Mouse (Mus musculus) kidney, adult 10 weeks (tissue): ENCODE data around the gene Mrgprb3. TPM values are rescaled to one million over a fixed set of nuclear protein-coding genes. Genes with fewer than 3 reads are reported as not detected.

Experiments
- polyA plus RNA-seq: library from polyadenylated mRNA; stranded (reverse); fragments of 350-450 nt; fragmentation: Illumina TruSeq; extraction: RNeasy Lipid Tissue Mini Kit (QIAGEN cat#74804); gene quantifications from one replicate; pipeline ENCODE4 v1.2.3, GENCODE M21; 2014; ENCODE audit warnings: low read depth, low replicate concordance

Mrgprb3 gene
- not detected for polyA plus RNA-seq

DNA sequence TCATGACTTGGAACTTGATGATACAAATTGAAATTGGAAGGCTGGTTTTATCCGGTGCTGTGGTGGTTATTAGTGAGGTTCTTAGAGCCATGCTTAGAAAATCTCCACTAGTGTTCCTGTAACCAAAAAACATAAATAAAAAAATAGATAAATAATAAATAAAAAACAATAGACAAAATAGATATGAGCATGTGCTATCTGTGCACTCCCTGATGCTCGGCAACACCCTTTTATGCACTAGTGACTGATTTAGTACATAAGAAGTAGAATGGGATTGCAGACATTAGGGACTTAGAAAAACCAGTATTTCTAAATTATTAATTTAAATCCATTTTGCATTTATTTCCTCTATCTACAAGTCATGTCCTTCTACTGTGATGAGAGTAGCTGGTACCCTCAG is at the start of gene Mrgprb3:
Gene Mrgprb3 (minus strand): TSS at position 101 of the 400 bp plus-strand sequence.

Other genes with a start within 250 kb of the Mrgprb3 start
- gene Mrgprb1, start 187.5 kb downstream of the Mrgprb3 start, polyA plus RNA-seq = not detected
- not detected for gene Mrgprx2, start 144.5 kb downstream of the Mrgprb3 start, polyA plus RNA-seq
- not detected for gene Mrgprb2, start 85.7 kb downstream of the Mrgprb3 start, polyA plus RNA-seq
- gene Zdhhc13, start 145.2 kb upstream of the Mrgprb3 start, polyA plus RNA-seq = 37.6 TPM
- gene Csrp3, start 204.2 kb upstream of the Mrgprb3 start, polyA plus RNA-seq = not detected
- not detected for gene E2f8, start 237.8 kb upstream of the Mrgprb3 start, polyA plus RNA-seq